Mouse (Mus musculus) thymus, postnatal 25 days (tissue): ENCODE results near the gene Wdr26.

Experiments used
- DNase-seq: peaks from one replicate; pipeline ENCODE4 v3.0.0; 2022

The Wdr26 gene

DNA sequence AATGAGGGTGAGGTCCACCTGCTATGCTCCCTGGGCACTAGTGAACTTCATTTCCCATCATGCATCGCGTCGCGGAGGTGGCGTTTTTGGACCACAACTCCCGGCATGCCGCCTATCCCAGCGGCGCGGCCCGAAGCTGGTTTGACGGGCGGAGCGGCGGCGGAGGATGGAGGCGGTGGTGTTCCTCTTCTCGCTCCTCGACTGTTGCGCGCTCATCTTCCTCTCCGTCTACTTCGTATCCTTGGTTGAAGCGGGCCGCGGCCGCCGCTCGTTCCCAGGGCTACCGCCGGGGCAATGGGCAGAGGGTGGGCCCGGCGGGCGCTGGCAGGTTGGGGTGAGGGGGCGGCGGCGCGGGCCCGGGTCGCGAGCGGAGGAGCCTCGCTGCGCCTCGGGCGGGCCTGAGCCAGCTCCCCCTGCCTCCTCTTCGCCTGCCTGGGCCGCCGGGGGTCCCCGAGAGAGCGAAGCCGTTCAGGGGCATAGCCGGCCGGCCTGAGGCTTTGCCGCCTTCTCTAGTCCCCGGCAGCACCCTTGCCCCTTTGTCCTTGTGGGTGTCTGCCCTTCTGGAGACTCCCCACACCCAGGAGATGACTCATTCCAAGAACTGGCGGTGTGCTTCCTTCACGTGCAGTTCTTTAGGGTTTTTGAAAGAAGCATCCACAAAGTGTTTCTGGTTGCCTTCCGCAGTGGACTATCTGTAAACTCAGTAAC lies 60.8 kb downstream of the Wdr26 start:
- peak; percentile 91 for DNase-seq

DNA sequence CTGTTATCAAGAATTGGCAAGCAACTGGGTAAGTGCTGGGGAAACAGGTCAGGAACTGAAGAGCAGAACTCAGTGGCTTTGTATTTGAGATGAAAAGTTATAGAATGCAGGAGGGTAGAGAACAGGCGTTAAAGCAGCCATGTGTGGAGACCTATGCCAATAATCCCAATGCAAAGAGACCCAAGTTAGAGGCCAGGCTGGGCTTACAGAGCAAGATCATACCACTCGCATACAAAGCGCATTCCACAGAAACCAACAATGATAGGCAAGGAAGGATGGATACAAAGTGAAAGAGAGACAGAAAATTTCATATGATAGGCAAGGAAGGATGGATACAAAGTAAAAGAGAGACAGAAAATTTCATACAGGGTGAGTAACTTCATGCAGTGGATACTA lies 61.4 kb downstream of the Wdr26 start:
- DNase-seq, result no peak

DNA sequence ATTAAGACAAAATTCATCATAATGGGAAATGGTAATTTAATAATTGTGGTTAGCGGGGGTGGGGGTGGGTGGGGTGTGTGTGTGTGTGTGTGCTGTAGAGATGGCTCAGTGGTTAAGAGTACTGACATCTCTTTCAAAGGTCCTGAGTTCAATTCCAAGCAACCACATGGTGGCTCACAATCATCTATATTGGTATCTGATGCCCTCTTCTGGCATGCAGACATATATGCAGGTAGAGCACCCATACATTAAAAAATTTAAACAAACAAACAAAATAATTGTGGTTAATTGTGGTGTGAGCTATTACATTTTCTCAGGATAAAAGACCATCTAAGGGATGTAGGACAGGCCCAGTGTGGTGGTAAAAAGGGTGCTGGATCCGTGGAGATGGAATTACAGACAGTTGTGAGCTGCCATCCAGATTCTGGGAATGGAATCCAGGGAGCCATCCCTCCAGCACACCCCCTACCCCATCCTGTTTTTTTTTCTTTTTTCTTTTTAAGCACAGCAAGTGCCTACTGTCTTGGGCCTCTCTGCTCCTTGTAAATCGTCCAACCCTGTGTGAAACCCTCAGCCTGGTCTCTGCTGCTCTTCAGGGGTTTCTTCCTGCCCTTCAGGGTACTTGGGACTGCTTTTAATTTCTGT lies 62.3 kb downstream of the Wdr26 start:
- no peak for DNase-seq

DNA sequence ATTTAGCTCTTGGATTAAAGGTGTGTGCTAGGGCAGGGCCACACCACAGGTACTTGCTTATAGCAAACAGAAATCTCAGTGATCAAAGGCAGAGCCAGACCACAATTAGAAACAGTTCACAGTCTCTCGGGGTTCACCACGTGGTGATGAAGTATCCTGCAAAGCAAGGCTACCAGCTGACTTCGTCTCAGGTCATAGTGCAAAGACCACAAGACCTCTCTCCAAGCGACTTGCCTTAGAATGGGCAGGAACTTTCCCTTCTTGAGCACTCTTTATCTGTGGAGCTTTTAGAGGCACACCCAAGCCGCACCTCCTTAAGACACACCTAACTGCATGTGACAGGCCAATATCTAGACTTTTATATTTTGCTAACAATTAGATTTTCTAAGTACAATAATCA lies 63.3 kb downstream of the Wdr26 start:
- no peak for DNase-seq

DNA sequence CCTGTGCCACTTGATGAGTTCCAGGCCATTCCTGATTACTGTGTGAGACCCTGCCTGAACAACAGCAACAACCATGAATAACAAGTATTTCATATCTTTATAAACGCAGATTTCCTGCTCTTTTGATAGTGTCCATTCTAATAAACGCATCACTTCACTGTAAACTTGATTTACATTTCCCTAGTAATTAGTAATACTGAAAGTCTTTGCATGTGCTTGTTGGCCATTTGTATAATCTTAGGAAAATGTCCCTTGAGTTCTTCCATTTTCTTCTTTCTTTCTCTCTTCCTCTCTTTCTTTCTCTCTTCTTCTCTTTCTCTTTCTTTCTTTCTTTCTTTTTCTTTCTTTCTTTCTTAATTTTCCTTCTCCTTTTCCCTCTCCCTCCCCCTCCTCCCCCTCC lies 65.6 kb downstream of the Wdr26 start:
- DNase-seq, result no peak

DNA sequence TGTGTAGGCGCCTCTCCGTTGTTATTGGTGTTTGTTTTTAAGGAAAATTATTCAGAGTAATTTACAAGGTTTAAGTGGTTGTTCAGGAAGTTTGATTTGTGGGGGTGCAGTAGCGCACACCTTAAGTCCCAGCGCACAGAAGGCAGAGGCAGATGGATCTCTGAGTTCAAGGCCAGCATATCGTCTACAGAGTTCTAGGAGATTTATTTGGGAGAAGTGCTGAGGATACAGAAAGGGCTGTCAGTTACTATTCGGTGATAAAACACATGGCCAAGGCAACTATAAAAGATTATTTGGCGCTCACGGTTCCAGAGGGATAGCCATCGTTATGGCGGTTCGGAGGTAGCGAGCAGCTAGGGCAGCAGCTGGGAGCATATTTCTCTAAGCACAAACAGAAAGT lies 66.8 kb downstream of the Wdr26 start:
- DNase-seq, result no peak

DNA sequence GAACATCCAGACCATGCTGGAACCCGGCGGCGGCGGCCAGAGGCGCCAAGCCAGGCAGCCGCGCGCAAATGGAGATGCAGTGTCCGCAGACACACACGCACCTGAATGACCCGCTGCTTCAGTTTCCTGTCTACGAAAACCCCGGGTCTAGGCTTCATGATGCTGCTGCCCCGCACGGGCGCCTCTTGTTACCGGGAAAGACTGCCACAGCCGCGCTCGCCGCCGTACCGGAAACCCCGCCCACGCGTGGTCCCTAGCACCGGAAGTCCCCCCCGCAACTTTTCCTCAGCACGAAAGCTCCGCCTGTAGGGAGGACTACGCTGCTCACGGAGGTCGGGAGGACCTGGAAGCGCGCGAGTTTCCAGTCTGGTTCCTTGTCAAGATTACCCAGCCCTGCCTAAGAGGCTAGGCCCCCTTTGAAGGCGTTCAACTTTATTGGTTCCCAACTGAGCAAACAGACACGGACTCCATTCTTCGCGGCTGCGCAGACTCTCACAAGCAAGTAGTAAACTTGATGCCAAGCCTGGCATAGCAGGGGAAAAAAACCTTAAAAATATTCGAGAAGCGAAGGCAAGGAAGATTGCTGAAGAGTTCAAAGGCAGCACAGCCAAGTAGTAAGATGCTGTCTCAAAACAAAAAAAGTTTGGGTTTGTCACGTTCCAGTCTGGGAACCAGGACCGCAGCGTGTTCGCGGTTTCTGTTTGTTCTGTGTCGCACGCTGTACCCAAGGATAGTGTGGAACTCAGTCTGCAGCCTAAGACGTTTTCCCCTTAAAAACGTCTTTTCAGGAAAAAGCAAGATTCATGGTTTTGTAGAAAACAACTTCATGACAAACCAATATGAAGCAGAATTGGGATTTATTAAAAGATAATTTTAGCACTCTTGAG lies 67.6 kb downstream of the Wdr26 start, which contains the start of the genes Nvl and Cnih4:
Gene Nvl, minus strand, starts transcription at position 255 of the 887 bp plus-strand sequence.
Gene Cnih4, plus strand, starts transcription at position 744 of the 887 bp plus-strand sequence.
- DNase-seq, result peak; percentile 92

DNA sequence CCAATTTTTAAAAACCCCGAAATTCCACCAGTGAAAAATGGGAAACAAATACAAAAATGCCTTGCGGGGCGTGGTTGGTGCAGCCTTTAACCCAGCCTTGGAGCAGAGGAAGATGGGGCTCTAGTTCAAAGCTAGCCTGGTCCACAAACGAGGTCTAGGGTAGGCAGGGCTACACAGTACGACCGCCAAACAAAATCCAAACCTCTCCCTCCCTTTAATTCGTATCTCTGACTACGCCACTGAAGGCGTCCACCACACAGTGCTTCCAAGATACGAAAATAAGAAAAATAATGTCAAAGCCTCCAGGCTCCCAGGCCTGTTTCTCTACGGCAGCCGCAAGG lies 68.2 kb downstream of the Wdr26 start:
- DNase-seq, result no peak

DNA sequence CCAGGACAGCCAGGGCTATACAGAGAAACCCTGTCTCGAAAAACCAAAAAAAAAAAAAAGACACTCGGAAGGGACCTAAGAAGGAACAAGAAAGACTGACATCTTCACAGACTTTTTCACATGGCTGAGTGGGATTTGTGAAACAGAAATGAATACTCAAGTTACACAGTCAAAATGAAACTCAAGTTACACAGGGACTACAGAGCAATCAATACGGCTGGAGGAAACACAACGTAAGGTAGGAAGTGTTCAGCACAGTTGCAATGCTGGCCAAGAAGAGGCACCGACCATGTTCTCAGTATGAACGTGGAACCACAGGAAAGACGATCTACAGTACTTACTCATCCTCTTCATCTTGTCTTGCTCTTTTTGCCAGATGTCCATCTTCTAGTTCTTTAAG lies 73.1 kb downstream of the Wdr26 start:
- DNase-seq, result no peak

DNA sequence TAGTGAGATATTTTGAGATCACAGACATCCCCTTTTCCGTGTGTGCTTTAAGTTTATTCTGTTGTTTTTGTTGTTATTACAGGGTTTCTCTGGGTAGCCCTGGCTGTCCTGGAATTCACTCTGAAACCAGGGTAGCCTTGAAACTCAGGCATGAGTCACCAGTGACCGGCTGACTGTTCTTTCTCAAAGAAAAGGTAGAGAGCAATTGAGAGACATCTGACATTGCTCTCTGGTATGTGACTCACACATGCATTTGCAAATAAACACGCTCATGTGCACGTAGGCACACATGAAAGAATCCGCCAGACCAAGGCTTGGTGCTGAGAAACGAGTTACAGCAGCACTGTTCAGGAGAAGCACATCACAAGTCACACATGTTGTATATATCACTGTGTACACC lies 79.9 kb downstream of the Wdr26 start:
- DNase-seq, result no peak

DNA sequence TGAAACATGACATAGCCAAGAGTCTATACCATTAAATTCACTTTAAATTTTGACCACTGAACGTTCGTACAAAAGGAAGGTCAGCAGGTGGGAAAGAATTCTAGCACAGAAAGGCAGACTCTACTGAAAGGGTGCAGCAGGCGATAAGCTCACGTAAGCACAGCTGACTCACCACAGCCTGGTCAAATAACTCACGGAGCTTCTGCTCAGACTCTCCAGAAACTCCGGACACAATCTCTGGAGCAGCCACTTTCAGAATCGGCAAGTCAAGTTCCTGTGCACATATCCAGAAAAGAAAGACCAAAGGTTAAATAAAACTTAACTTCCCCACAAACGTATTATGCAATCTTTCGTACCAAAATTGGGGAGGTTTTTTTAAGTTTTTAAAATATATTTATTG lies 85.0 kb downstream of the Wdr26 start:
- no peak for DNase-seq

DNA sequence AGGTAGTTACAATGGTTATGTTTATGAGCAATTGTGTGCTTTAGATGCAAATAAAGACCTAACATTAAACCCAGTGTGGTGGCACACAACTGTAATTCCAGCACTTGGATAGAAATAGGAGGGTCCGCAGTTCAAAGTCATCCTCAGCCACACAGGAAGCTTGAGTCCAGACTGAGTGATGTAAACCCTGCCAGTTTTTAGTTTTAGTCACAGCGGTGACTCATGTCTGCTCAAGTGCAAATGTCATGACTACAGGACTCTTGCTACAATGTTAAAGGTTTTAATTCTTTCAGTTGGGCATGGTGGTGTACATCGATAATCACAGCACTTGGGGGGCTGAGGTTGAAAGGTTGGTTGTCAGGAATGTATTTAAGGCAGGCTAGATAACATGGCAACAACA lies 85.9 kb downstream of the Wdr26 start:
- no peak for DNase-seq

DNA sequence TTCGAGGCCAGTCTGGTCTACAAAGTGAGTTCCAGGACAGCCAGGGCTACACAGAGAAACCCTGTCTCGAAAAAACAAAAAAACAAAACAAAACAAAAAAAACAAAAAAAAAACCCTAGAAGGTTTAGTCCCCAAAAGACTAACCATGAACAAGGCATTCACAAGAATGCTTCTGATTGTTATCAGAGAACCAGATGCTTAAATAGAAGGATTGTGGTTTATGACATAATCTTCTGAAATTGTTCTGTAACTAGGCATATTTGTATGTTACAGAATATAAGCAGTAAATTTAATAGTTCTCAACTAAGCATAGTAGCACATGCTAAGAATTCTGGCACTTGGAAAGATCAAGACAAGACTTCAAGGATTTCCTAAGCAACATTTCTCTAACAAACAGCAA lies 87.7 kb downstream of the Wdr26 start:
- no peak for DNase-seq
